Mouse (Mus musculus) stomach, postnatal 0 days (tissue): ENCODE data around the gene Eefsec.

Experiments
- CTCF ChIP-seq: IDR thresholded peaks from 2 replicates; pipeline ENCODE4 v1.5.1; 2016; ENCODE audit warnings: antibody characterized with exemption, low read depth, mild to moderate bottlenecking, moderate library complexity
- EP300 ChIP-seq: optimal IDR thresholded peaks from 2 replicates; pipeline ENCODE3; 2016; ENCODE audit warnings: antibody characterized with exemption

DNA sequence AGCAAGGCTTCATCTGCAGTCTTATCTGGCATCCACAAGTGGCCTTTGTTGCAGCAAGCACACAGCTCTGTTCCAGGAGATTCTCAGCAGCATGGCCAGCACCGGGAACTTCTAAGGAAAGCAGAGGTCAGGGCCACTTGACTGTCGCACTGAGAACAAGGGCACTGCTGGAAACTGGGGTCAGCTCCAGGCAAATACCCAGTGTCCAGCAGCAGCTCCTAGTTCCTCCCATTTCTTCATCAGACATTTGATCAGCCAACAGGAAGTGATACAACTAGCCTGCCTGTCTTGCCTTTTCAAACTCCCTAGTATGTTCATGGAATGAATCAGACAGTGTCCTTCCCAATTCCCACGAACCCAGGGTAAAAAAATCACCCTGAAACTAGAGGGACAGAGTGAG is 66.6 kb downstream of the Eefsec start:
- no peak for TF ChIP-seq CTCF
- TF ChIP-seq EP300 = no peak
